Mouse (Mus musculus): ENCODE results near the gene Ptprt. TPM values are rescaled to one million over a fixed set of nuclear protein-coding genes. Genes with fewer than 3 reads are reported as not detected.

Gene Ptprt
- polyA plus RNA-seq, 1 experiment = 0.39 TPM

GRCm38 (mm10) chr2:162394601-162395000 is 266.3 kb downstream of the Ptprt start:
- WGBS = 37% methylated on average over 6 of the region's 6 CpGs
- no peaks in the 10 kb centered on the region for H3K36me3 ChIP-seq (ENCODE audit: control insufficient read depth, insufficient read depth, low read length)
- H3K27me3 ChIP-seq (ENCODE audit: control insufficient read depth, insufficient read depth, low read length) = no peaks in the 10 kb centered on the region

GRCm38 (mm10) chr2:162391834-162392233 is 269.1 kb downstream of the Ptprt start:
- Histone ChIP-seq H3K4me3 (ENCODE audit: low read depth, low read length) (no peak overlapping the region), H3K4me1 (ENCODE audit: control insufficient read depth, insufficient read depth, insufficient read length, low read length) (no peaks in the 10 kb centered on the region), H3K27me3 (ENCODE audit: control insufficient read depth, insufficient read depth, low read length) (no peaks in the 10 kb centered on the region), H3K36me3 (ENCODE audit: control insufficient read depth, insufficient read depth, low read length) (no peaks in the 10 kb centered on the region), H3K27ac (ENCODE audit: insufficient read depth, low read depth, low read length) (no peak overlapping the region)
- WGBS = 81% methylated on average over 4 of the region's 4 CpGs
- no peak for TF ChIP-seq POLR2A (IDR thresholded peaks at IDR 0.05; ENCODE audit: low read depth, low read length)
- no peak for TF ChIP-seq CTCF (IDR thresholded peaks at IDR 0.05; ENCODE audit: extremely low read depth, insufficient read length, insufficient replicate concordance, low read depth, low read length)

More at GRCm38 (mm10) chr2:162394601-162395000, 266.3 kb downstream of the Ptprt start:
- TF ChIP-seq CTCF (IDR thresholded peaks at IDR 0.05; ENCODE audit: extremely low read depth, insufficient read length, insufficient replicate concordance, low read depth, low read length) (no peak), POLR2A (IDR thresholded peaks at IDR 0.05; ENCODE audit: low read depth, low read length) (no peak)
- no peaks in the 10 kb centered on the region for H3K4me1 ChIP-seq (ENCODE audit: control insufficient read depth, insufficient read depth, insufficient read length, low read length)
- H3K4me3 ChIP-seq (ENCODE audit: low read depth, low read length) = no peak overlapping the region
- H3K27ac ChIP-seq (ENCODE audit: insufficient read depth, low read depth, low read length) = no peak overlapping the region

- no peak overlapping the region for H3K4me3 ChIP-seq (ENCODE audit: low read depth, low read length)
- no peaks in the 10 kb centered on the region for H3K36me3 ChIP-seq (ENCODE audit: control insufficient read depth, insufficient read depth, low read length)
- no peaks in the 10 kb centered on the region for H3K4me1 ChIP-seq (ENCODE audit: control insufficient read depth, insufficient read depth, insufficient read length, low read length)
- no peak overlapping the region for H3K27ac ChIP-seq (ENCODE audit: insufficient read depth, low read depth, low read length)
- H3K27me3 ChIP-seq (ENCODE audit: control insufficient read depth, insufficient read depth, low read length) = no peaks in the 10 kb centered on the region
- WGBS = 82% methylated on average over 7 of the region's 7 CpGs
- TF ChIP-seq POLR2A (IDR thresholded peaks at IDR 0.05; ENCODE audit: low read depth, low read length) (no peak), CTCF (IDR thresholded peaks at IDR 0.05; ENCODE audit: extremely low read depth, insufficient read length, insufficient replicate concordance, low read depth, low read length) (no peak)
Measured at GRCm38 (mm10) chr2:162377309-162377708, 283.6 kb downstream of the Ptprt start.

- Histone ChIP-seq H3K4me1 (ENCODE audit: control insufficient read depth, insufficient read depth, insufficient read length, low read length) (no peaks in the 10 kb centered on the region), H3K36me3 (ENCODE audit: control insufficient read depth, insufficient read depth, low read length) (no peaks in the 10 kb centered on the region), H3K4me3 (ENCODE audit: low read depth, low read length) (no peak overlapping the region), H3K27ac (ENCODE audit: insufficient read depth, low read depth, low read length) (no peak overlapping the region), H3K27me3 (ENCODE audit: control insufficient read depth, insufficient read depth, low read length) (no peaks in the 10 kb centered on the region)
- WGBS = 56% methylated on average over 1 of the region's 1 CpGs
- TF ChIP-seq POLR2A (IDR thresholded peaks at IDR 0.05; ENCODE audit: low read depth, low read length) = no peak
- TF ChIP-seq CTCF (IDR thresholded peaks at IDR 0.05; ENCODE audit: extremely low read depth, insufficient read length, insufficient replicate concordance, low read depth, low read length) = no peak
Measured at GRCm38 (mm10) chr2:162349047-162349446, 311.9 kb downstream of the Ptprt start.

- WGBS = 65% methylated on average over 2 of the region's 2 CpGs
- Histone ChIP-seq H3K4me1 (ENCODE audit: control insufficient read depth, insufficient read depth, insufficient read length, low read length) (no peaks in the 10 kb centered on the region), H3K36me3 (ENCODE audit: control insufficient read depth, insufficient read depth, low read length) (no peaks in the 10 kb centered on the region), H3K4me3 (ENCODE audit: low read depth, low read length) (no peak overlapping the region), H3K27ac (ENCODE audit: insufficient read depth, low read depth, low read length) (no peak overlapping the region), H3K27me3 (ENCODE audit: control insufficient read depth, insufficient read depth, low read length) (no peaks in the 10 kb centered on the region)
- no peak for TF ChIP-seq POLR2A (IDR thresholded peaks at IDR 0.05; ENCODE audit: low read depth, low read length)
Measured at GRCm38 (mm10) chr2:162341846-162342245, 319.1 kb downstream of the Ptprt start.

- TF ChIP-seq POLR2A (IDR thresholded peaks at IDR 0.05; ENCODE audit: low read depth, low read length) (no peak), CTCF (IDR thresholded peaks at IDR 0.05; ENCODE audit: extremely low read depth, insufficient read length, insufficient replicate concordance, low read depth, low read length) (no peak)
- no peak overlapping the region for H3K4me3 ChIP-seq (ENCODE audit: low read depth, low read length)
- no peak overlapping the region for H3K27ac ChIP-seq (ENCODE audit: insufficient read depth, low read depth, low read length)
- no peaks in the 10 kb centered on the region for H3K4me1 ChIP-seq (ENCODE audit: control insufficient read depth, insufficient read depth, insufficient read length, low read length)
- H3K27me3 ChIP-seq (ENCODE audit: control insufficient read depth, insufficient read depth, low read length) = no peaks in the 10 kb centered on the region
- 74% methylated on average over 1 of the region's 1 CpGs for WGBS
- no peaks in the 10 kb centered on the region for H3K36me3 ChIP-seq (ENCODE audit: control insufficient read depth, insufficient read depth, low read length)
Measured at GRCm38 (mm10) chr2:162340231-162340630, 320.7 kb downstream of the Ptprt start.

- Histone ChIP-seq H3K27ac (ENCODE audit: insufficient read depth, low read depth, low read length) (no peak overlapping the region), H3K4me1 (ENCODE audit: control insufficient read depth, insufficient read depth, insufficient read length, low read length) (no peaks in the 10 kb centered on the region), H3K4me3 (ENCODE audit: low read depth, low read length) (no peak overlapping the region), H3K27me3 (ENCODE audit: control insufficient read depth, insufficient read depth, low read length) (no peaks in the 10 kb centered on the region), H3K36me3 (ENCODE audit: control insufficient read depth, insufficient read depth, low read length) (no peaks in the 10 kb centered on the region)
- no peak for TF ChIP-seq POLR2A (IDR thresholded peaks at IDR 0.05; ENCODE audit: low read depth, low read length)
- no peak for TF ChIP-seq CTCF (IDR thresholded peaks at IDR 0.05; ENCODE audit: extremely low read depth, insufficient read length, insufficient replicate concordance, low read depth, low read length)
- WGBS = 75% methylated on average over 5 of the region's 5 CpGs
Measured at GRCm38 (mm10) chr2:162332066-162332683, 328.8 kb downstream of the Ptprt start.
